Mouse (Mus musculus): ENCODE measurements at regions not wholly inside any gene's neighbourhood (a gene's known extent, or its start where the extent isn't known, plus 50 kb on each side); places are given as distances from the start of the nearest gene placed in this dataset.

DNA sequence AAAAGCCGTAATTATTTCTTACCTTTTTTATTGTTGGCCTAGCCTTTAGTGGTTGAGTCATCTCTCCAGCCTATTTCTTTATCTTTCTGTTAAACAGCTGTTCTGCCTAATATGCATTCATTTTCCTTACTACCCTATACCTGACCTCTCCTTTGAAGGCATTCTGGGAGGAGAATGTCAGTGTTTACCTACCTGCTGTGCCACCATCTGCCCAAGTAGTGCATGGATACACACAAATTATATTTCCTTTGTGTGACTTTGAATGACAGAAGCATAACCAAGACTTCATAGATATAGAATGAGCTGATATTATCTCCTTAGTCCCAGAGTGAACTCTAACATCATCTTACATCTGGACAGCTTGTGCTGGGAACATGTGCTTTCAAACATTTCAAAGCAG, 293.5 kb upstream of the Tom1l1 start:
- no peak for DNase-seq

DNA sequence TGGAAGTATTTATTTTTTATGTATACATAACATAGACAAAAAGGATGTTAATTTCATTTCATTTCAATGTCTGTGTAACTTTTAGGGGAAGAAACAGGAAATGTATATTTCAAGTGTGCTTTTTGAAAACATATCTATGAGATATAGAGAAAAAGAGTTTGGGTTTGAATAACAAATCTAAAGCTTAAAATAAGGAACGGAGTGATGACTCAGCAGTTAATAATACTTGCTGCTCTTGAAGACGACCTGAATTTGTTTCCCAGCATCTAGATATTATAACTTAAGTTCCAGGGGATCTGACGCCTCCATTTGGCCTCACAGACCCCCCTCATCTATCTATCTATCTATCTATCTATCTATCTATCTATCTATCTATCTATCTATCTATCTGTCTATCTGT, 290.1 kb upstream of the Tom1l1 start:
- DNase-seq: no peak

DNA sequence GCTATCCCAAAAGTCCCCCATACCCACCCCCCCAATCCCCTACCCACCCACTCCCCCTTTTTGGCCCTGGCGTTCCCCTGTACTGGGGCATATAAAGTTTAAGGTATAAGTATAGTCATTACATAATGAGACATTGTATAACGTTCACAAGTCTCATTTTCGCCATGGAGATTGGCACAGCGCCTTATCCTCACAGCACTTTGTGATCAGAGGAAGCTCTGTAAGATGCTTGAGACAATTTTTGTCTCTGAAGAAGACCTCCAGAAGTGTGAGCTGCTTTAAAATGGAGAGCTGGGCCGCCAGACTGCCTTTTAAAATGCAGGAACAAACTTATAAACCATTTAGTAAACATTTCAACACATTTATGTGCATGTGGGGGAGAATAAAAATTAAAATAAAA, 252.9 kb upstream of the Tom1l1 start:
- DNase-seq: no peak

DNA sequence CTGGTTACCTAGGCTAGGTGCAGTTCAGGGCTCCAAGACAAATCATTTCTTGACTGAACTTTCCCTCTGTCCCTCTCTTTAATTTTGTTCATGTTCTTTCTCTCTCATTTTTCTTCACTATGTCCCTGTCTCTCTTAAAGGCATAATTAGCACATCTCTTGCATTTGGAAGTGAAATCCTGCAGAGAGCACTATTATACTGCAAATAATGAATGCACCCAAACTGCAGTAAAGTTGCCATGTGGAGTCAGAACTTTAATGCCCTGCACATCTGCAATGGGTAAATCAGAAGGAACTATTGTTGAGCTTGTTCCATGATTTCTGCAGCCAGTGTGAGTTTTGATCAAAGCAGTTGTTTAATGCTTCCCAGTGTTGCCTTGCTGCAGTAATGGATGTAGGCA, 237.6 kb upstream of the Tom1l1 start:
- DNase-seq: no peak

DNA sequence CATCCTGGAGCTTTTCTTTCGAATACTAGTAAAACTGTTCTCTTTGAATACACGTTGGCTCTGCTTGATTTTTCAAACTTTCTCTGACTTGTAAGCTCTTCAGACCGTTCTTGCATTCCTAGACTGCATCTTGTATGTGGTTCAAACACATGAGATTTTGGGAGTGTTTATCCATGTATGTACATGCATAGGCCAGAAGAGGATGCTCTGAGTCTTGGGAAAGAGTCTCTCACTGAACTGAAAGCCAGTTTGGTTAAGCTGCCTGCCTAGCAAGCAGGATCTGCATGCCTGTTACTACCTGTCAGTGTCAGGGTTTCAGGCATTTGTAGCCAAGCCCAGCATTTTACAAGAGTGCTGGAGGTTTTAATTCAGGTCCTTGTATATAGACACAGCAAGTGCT, 229.6 kb upstream of the Tom1l1 start:
- no peak for DNase-seq

DNA sequence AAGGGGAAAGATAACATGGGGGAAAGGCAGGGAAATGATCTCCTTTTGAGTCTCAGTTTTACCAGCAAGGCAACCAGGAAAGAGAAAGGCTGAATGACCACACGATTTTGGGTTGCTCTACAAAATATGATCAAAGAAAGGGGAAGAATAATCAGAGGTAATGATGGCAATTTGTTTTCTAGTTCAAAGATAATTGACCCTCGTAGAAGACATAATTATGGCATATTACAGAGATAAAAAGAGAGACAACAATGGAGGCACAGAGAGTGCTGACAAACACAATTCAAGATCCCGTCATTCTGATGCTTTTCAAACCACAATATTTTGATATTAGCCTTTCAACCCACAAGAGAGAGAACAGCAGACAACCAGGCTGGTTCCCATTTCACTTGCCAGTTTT, 206.1 kb upstream of the Tom1l1 start:
- no peak for DNase-seq

DNA sequence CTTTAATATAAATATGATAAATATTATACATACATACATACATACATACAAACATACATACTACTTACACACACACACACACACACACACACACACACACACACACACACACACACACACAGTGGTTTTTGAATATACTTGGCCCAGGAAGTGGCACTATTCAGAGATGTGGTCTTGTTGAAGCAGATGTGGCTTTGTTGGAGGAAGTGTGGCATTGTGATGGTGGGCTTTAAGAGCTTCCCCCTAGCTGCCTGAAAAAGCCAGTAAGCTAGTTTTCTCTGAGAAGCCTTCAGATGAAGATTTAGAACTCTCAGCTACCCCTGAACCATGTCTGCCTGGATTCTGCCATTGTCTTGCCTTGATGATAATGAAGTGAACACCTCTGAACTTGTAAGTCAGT, 185.0 kb upstream of the Tom1l1 start:
- DNase-seq: no peak

DNA sequence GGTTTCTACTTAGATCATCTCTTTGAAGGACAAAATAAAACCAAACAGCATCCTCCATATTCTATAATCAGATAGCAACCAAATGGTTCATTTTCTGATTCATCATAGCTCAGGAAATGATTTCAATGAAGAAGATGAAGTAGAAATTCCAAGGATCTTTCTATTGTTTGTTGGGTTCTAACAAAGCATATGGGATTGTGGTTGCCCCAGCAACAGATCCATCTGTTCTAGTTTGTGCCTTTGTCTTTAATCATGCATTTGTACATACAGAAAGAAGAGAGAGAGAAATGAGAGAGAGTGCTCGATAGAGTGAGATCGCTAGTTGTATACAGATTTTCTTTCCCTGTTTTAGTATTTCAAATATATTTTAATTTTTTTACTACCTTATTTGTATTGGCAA, 183.5 kb upstream of the Tom1l1 start:
- DNase-seq: no peak

DNA sequence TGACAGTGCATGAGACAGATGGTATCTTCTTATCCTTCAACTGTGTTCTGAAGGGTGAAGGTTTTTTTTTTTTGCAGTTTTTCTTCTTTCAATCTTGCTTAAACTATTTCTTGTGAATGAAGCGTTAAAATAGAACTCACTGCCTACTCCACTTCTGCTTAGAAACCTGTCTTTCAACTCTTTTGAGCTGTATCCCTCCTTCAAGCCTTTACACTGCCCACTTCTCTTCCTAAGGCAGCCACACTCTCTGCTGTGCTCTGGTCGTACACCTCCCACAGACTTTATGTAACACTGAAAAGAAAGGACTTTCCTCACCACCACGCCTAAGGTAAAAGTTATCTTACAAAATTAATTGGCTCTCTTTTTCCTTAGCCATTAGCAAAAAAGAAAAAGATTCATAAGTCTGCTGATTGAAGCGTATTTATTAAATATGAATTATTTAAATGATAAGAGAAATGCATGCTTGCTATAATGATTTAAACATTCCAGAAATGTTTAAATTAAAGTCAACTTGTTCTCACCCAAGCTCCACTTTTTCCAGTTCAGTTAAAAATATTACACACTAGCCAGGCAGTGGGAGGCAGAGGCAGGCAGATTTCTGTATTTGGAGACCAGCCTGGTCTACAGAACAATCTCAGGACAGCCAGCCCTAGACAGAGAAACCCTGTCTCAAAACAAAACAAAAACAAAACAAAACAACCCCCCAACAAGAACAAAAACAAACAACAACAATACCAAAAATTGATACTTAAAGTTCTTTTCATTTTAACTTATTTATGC, 176.0 kb upstream of the Tom1l1 start:
- no peak for DNase-seq

DNA sequence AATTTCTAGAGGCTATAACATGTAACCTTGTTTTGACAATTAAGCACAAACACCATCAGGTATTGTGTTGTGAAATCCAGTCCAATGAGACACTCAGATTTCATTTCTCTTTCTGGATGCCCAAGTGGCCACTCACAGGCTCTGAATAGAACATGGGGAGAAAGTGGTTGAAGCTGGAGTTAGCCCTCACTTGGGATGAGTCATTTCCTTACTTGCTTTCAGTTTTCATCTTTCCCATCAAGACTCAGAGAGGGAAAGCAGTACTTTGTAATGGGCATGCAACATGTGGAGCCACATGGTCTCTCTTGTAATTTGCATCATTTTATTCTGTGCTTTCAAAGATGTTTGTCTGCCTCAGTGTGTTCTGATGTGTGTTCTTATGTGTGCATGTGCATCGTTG, 167.6 kb upstream of the Tom1l1 start:
- no peak for DNase-seq

DNA sequence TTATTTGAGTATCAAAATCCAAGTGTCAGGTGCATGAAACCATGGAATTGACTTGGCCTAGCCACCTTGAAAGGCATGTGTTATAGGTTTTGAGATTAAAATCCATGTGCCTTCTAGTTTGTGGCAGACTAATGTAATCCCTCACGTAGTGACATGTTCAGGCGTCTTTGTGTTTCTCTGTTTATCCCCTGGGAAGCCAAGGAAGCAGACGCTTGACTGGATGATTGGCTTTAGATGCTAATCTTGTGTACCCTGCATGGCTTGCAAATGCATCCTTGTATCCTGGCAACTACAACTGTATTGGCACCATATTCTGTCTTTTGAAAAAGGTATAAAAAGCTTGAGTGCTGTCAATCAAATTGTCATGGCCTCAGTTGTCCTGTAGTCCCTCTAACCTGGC, 167.2 kb upstream of the Tom1l1 start:
- no peak for DNase-seq

DNA sequence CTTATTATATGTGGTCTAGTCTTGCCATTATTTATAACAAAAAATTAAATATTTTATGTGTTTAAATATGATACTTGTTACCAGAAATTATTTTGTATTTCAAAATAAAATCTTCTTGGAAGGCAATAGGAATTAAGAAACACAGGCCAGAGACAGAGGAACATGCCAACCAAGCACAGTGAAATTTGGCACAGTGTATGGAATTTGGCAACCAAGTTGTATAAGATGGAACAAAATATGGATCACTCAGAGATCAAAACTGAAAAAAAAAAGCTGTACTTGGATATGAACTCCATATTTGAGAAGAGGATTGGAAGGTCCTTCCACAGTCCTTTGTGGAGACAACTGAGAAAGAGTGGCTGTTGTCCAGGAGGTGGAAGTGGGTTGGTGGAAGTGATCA, 163.1 kb upstream of the Tom1l1 start:
- DNase-seq: peak; percentile 3

DNA sequence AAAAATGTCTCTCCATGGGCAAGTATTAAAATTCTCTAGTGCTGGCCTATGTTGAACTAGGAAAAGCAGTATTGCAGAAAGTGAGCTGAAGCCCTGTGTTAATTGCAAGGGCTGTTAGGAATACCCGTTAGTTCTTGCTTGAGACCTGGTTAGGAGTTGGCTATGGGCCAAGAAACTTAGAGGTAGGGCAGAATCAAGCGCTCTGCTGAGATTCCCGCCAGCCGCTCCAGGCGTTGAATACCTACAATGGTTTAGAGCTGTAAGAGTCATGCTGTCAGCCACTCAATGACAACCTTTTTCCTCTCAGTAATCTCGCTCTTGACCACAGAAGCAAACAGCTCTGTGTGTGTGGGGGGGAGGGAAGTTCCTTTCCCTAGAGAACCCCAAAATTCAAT, 156.8 kb upstream of the Tom1l1 start:
- DNase-seq: no peak

DNA sequence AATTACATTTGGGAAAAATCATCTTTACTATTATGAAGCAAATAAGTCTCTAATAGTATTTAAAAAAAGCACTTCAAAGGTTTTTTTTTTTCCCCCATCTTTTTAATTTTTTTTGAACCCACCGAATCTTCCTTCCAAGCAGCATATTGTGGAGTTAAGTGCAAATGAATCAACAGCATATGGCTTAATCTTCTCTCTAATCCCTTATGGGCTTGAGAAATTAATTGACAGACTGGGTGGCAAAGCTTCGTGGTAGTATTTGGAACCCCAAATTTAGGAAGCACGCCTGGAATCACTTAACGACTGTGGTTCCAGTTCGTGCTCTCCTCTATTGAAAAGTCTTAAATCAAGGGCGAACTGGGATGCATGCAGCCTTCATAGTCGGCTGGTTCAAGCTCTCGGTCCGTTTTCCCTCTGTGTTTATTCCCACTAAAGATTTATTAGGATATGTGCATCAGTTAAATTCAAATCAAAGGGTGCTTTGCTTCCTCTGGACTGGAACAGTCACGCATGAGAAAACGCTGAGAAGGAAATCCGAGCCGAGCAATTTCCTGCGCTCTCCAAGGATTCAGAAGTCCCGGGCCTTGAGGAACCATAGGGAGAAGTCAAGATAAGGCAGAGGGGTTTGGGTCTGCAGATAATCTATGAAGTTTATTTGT, 156.2 kb upstream of the Tom1l1 start:
- DNase-seq: no peak

DNA sequence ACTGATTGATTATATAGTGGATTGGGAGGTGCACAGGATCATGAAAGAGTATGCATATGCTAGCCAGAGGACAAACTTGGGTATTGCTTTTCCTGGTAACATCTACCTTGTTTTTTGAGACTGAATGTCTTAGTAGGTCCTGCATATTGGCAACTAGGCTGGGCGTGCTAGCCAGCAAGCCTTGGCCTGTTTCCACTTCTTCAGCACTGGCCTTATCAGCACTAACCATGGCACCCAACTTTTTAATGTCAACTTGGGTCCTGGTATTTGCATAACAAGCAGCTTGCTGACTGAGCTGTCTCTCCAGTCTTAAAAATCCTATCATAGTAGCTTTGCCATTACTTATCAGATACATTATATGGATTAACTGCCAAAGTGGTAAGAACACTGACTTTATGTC, 150.0 kb upstream of the Tom1l1 start:
- peak; percentile 42 for DNase-seq

DNA sequence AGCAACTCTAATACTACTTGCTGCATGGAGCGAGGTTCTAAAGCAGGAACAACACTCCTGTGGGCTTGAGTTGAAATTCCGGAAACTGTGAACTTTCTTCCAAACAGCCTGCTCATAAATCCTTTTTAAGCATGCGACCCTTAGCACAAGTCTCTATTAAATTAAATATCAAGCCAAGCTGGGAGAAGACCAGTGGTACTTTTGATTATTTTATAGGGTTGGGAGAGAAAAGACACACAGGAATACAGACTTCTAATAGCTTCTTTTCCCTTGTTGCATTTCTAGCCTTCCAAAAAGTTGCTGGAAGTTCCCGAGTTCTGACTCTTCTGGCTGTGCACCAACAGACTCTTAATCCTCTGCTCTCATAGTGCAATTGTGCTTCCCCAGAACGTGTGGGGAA, 136.6 kb upstream of the Tom1l1 start:
- DNase-seq: no peak

DNA sequence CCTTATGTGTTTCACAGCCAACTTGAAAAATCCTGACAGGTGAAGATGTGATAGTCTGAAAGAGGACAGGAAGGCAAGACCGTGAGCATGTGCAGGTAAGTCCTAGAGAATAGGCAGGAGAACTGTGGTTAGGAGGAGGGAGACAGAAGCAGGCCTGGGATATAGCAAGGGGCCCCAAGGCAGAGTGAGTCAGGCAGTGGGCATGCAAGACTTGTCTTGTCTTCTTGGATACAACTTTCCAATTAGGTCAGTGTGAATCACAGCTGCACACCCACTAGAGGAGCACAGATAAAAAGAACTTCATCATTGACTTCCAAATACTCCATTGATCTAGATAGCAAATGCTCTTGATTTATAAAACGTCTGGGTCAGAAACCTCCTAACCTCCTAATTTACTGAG, 128.6 kb upstream of the Tom1l1 start:
- DNase-seq: no peak

DNA sequence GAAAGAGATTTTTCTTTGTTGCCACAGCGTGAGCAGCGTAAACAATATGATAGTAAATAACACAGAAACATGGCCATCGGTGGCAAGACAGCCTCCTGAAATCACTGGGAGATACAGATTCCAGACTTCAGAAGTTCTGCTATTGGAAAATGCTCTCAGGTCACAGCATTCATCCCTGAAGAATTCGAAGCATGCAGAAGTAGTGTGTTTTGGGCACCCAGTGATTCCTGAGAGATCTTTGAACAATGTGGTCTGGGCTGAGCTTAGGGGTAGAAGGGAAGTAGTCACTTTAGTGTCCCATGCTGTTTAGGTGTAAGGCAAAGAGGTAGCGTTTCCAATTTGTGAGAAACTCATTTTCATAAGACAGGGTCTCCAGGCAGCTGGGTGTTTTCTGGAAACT, 126.3 kb upstream of the Tom1l1 start:
- DNase-seq: no peak

DNA sequence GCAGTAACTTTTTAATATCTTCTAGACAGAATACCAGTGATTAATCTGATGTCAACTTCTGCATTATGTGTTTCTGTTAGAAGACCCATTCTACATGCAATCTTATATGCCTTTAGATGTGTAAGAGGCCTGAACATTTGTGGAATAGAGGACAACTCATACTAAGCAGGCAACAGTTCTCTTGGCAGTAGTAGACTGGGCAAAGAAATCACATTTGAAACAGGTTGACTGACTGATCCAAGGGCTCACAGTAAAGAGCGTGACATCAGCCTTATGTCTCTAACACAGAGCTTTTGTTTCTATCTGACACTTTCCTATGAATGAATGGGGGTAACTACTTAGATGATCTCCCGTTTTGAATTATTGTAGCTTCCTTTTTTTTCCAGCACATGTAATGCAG, 124.8 kb upstream of the Tom1l1 start:
- DNase-seq: no peak

DNA sequence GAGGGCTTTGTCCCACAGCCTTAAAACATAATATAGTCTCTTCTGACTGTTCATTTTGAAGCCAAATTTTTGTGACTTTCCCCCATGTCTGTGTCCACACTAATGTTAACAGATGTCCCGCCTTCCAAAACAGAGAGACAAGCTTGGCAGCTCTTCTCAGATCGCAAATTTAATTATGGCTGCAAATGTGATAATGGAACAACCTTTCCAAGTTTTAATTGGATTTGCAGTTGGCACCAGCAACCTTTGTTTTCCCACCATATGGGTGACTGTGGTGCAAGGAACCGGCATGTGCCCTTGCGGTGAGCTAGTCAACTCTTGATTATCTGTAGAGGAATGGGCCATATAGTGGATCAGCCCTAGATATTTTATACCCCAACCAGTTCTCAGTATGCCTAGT, 124.4 kb upstream of the Tom1l1 start:
- DNase-seq: no peak

DNA sequence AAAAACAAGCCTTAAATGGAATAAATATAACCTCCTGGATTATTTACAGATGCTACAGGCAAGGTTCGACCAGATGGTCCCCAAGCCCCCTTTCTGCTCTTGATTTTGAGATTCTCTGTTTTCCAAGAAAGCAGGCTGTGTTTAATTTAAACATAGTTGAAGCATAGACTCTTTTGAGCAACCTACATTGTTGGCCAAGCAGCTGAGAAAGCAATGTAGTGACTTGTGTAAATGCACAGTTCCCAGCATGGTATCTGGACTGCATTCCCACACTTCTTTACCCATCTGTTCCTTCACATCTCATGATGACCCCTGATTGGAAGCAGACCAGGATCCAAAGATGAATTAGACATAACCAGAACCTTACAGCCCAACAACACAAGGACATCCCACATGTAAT, 120.3 kb upstream of the Tom1l1 start:
- no peak for DNase-seq

DNA sequence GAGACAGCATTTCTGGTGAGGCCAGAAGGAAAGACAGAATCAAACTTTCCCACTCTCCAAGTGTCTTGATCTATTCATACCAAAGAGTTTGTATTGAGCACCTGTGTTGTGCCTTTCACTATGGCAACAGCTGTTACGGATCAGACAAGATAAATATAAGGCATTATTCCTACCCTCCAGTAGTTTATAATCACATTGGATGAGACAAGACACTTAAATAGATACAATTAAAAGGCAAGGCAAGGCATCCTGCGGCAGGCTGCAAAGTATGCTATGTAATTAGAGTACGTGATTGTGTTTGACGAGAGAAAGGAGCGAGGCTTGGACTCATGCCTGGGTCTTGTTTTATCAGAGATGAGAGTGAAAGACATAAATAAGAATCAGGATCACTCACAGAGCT, 119.2 kb upstream of the Tom1l1 start:
- no peak for DNase-seq

DNA sequence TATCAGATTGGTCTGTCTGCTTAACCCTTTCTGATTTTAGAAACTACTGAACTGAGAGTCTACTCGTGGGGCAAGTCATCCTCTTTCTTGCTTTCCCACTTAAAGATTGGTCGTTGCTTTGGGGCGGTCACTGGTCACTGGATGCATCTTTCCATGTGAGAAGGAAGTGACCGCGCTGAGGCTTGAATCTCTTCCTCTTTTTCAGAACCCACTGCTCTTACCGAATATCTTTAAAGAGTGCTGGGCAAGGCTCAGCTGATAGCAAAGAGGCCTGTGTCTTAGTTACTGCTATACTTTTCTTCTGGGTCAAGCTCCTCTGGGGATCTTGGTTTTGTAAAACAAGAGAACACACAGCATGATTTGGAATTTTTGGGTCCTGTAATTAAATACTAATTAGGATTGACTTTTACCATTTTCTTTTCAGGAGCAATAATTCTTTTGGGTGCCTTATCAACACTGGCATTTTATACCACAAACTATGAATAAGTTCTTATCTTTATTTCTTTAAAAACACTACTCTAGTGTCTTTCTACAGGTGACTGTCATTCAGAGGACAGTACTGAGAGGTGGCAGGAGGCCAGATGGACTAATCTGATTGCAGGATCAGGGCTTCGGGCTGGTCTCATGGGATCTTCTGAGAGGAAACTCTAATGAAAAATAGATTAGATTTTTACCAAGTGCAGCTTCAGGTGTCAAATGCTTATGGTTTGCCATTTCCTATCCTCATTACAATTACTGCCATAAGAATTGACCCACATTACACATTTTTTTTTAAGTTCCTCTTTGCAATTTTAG, 114.6 kb upstream of the Tom1l1 start:
- DNase-seq: no peak

DNA sequence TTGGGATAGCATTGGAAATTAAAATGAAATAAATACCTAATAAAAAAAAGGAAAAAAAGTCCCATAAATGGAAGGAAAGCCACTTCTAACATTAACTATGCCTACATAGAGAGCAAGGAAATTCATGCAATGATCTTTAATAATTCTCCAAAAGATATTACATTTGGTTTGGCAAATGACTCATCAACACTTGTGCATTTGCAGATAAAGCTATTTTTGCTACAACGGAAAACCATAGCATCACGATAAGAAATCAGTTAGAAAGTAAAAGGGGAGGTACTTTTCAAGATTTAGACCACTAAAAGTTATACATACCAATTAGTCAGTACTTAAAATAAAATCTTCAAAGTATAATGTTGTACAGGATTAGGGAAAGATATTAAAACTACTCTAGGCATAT, 109.4 kb upstream of the Tom1l1 start:
- DNase-seq: no peak

All from adrenal gland, postnatal 10 days (tissue).